Mouse (Mus musculus): ENCODE results near the gene Dtd1.

Gene Dtd1

DNA sequence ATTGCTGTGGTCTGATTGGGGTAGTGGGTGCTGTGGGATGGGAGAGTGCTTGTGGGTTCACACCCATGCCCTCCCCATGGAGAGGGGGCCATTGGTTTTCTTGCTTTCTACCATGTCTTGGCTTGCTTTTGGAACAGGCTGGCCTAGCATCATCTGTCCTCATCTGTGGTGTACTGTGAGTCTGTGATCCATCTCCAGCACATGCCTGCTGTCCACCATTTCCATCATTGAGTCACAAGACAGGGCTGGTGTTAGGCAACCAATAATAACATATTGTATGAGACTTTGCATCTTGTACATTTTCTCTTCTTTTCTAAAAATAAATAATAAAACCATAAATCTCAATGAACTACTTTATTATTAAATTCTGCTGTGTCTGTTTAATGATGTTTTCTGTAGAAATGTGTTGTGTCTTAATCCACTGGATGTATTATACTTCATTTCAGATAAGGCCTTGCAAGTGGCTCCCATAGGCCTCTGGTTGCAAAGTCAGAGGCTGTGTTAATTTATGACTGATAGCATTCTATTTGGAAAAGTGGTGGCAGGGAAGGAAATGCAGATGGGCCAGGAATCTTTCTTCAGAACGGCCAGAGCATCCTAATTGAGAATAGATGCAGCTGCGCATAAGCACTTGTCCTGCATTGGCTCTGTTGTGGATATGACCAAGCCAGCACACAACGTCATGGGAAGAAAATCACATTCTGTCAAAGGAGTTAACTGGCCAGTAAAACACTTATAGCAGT is 168.8 kb downstream of the Dtd1 start:
- DNase-seq (ENCODE audit: low read depth, low spot score): no peak

DNA sequence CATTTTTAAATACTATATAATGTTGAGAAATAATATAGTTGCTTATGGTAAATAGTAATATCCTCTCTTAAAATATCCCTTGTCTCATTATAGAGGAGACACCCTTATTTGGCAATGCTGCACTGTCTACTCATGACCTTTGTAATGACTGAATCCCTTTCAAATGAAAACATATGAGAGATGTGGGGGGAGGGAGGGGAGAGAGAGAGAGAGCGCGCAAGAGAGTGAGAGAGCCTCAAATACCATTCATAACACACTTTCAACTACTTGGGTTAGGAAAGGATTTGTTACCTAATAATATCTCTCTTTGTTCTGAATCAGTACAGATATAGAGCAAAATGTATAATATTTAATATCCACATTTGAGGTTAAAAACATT is 169.4 kb downstream of the Dtd1 start:
- DNase-seq (ENCODE audit: low read depth, low spot score): no peak

DNA sequence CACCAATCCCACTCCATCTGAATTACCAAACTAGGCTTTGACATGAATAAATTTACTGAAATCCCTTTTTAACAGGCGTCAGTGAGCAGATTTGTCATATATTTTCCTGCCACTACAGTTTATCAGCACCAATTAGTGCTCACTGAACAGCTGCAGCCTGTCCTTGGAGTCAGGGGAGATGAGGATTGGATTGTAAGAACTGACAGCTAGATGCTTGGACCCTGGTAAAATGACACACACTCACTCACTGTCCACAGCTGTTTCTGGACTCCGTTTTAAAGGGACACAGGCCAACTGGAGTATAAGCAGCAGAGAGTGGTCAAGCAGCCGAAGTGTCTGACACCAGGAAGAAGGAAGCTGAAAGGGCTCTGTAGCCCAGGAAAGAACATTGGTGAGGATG is 169.9 kb downstream of the Dtd1 start:
- DNase-seq (ENCODE audit: low read depth, low spot score): no peak

DNA sequence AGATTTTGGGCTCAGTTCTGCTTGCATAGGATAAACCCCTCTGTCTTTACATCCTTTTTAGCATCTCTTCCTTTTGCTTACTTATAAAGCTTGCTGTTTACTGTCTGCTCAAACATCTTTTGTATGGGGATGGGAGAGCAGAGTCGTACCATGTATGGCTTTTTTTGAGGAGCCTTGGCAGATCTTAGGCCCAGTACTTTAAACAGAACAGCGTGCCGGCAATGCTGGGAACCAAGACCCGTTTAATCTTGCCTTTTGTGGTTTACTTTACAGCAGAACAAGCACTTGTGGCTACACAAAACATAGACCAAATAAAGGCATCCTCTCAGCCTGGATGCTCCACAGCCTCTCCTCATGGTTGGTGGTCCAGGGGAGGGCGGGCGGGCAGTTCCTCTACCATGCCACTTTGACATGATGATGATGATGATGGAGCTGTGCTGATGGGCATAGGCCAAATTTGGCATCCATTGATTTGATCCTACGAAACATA is 170.8 kb downstream of the Dtd1 start:
- no peak for DNase-seq (ENCODE audit: low read depth, low spot score)

DNA sequence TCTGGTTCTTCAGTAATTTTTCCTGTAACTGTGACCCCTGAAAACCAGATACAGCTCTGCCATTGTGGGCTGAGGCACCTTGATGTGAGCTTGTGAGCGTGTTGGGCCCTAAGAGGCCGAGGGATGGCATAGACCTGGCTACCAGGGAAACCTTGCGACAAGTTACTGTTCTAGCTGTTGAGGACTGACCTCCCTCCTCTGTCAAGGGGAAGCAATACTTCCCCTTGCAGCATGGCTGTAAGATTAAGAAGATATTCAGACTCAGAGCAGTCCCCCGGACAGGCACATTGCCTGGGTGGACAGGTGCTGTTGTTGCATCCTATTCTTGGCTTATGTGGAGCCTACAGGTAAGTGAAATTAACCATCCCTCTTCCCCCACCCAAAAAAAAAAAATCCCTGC is 172.1 kb downstream of the Dtd1 start:
- no peak for DNase-seq (ENCODE audit: low read depth, low spot score)

DNA sequence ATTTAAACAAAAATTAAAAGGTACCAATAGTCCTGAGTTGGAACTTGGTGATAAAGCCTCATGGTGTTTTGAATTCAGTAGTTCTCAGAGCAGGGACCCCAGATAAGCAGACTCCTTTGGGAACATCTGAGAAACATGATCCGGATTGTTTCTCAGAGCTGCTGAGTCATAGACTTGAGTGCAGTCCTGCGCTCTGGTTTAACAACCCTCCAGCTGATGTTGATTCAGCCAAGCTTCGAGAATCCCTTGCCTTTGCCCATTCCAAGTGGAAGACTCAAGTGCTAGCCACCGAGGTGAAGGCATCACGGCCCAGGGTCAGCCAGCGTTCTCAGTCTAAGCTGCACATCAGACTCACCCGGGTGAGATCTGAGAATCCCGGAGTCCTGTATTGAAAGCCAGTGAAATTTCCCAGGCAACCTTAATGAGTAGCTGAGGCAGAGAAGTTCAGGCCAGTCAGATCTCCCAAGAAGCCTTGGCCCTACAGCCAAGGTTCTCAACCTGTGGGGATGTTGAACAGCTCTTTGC is 175.0 kb downstream of the Dtd1 start:
- peak; percentile 21 for DNase-seq (ENCODE audit: low read depth, low spot score)

DNA sequence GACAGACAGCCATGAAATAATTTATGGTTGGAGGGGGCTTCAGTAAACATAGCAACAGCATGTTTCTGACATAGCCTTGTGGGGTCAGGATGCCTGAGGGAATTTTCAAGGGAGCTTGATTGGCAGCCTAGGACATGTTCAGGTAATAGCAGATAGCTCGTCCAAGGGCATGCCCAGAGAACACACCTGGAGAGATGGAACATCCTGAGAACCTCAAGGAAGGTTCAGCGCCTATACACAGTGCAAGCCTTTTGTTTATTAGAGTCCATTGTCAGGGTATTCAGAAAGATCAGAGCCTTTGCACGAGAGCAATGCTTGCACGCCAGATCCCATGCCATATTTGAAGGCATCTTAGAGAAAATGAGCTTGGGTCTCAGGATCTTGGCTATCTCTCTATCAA is 175.9 kb downstream of the Dtd1 start:
- no peak for DNase-seq (ENCODE audit: low read depth, low spot score)

DNA sequence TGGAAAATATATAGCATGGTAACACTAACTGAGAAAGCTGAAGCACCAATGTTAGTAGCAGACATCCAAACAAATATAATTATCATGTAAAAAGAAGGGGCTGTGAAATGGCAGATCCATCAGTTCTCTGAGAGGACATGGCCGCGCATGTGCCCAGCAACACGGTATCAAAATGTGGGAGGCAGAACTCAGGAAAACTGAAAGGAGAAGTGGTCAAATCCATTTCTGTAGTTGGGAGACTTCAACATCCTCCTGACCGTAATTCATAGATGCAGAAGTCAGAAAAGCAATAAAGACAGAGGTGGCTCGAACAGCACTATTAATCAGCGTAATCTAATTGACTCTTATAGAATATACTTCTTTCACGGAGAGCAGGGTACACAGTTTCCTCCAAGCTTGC is 179.6 kb downstream of the Dtd1 start:
- DNase-seq (ENCODE audit: low read depth, low spot score): no peak

DNA sequence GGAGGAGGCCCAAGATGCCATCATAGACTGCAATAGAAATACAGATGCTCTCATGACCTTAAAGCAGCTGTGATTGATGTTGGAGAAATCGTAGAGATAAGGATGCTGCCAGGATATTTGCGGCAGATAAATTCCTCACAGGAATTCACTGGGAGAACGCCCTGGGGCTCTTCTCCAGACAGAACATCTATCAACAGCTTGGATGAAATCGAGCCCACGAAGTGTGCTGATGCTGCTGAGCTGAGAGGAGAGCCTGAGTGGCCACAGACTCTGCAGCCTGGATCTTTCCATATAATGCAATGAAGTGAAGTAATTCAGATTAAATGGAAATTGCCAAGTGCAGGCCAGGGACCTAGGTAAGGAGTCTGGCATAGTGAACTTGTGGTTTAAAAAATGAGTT is 181.0 kb downstream of the Dtd1 start:
- DNase-seq (ENCODE audit: low read depth, low spot score): no peak

DNA sequence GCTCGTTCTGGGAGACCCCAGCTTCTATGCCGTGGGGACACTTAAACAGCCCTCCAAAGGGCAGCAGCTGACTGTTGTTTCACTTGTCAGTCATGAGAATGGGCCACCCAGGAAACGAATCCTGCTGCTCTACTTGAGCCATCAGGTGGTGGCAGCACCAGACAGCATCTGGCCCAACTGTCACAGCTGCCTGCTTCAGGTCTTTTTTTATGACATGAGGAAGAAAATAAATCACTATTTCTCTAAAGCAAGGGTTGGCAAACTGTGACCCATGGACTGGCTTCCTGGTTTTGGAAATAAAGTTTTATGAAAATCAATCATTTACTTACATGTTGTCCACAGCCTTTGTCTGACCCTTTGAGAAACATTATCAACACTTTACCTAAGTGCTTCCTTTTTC is 182.2 kb downstream of the Dtd1 start:
- DNase-seq (ENCODE audit: low read depth, low spot score): no peak

DNA sequence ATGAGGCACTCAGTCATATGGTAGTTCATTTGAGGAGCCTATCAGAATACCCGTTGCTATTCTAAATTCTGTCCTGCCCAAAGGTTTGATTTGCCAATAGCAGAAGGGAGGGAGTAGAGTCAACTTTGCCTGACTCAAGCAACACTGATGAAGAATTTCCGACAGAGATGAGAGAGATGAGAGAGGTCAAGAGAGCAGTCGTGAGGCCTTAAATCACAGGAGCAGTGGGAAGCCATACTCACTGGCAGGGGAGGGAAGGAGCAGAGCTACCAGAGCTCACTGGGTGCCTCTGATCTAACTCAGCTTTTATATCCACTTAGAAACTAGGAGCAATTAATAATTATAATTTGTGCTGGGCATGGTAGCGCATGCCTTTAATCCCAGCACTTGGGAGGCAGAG is 182.8 kb downstream of the Dtd1 start:
- DNase-seq (ENCODE audit: low read depth, low spot score): no peak

DNA sequence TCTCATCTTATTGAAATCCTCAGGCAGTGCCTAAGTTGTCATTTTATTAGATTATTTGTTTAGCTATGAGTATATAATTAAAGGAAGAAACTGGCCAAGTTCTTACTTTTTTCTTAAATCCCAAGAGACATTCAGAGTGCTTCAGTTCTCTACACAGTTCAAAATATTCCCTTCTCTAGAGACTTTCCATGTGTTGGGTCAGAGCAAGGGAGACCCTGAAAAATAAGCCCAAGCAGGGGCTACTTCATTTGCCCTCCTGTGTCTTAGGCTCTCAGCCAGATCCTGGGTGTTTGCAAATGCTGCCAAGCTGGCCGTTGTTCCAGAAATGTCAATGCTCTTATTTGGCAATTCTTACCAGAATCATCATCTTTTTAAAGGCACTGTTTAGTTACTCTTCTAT is 183.5 kb downstream of the Dtd1 start:
- no peak for DNase-seq (ENCODE audit: low read depth, low spot score)

DNA sequence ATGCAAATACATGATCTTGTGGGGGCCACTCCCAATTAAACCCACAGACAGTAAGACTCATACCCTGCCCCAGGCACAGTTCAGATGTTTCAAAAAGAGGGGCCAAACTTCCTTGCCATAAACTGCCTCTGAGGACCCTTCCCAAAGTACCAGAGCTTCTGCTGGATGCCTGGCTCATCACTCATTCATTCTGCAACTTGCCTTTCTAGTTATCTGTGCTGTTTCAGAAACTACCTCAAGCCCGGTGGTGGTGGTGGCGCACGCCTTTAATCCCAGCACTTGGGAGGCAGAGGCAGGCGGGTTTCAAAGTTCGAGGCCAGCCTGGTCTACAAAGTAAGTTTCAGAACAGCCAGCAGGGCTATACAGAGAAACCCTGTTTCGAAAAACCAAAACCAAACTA is 184.1 kb downstream of the Dtd1 start:
- DNase-seq (ENCODE audit: low read depth, low spot score): no peak

DNA sequence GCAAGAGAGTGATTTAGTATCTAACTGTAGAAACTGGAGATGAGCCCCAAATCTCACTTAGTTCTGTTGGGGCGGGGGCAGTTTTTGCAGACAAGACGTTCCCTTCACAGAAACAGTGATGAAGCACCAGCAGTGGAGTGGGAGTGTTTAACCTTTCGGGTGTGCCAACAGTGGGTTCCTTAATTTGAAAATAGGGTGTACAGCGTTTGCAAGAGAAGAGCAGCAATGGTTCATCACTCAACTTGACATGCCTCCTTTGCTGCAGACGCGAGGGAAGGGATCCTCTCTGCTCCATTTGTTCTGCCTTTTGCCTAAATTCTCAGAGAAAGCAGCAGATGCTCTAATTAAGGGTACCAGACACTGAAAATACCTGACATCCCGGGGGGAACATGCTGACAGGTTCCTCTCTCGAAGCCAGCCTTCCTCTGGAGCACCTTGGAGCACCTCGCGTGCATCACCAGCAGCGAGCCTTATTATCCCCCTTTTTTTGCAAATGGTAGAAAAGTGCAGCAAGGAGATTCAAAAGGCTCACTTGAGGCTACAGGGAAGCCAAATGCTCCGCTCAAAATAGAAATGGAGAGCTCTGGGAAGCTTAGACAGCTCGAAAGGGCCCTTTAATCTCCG is 192.1 kb downstream of the Dtd1 start:
- no peak for DNase-seq (ENCODE audit: low read depth, low spot score)

DNA sequence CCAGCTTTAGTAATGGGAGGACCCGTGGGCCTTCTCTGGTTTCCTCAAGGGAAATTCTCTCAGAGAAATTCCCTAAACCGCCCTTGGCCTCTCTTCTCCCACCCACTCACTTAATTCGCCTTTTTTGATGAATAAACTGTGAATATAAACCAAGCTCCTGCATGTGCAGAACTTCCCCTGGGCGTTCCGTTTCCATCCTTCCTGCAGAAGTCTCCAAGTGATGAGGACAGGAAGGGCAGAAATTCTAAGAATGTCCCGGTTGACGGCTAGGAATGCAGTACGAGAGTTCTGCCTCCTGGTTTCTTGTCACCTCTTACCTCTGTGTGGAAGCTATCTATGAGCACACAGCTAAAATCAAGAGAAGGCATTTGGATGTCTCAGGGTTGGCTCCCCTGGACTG is 197.8 kb downstream of the Dtd1 start:
- DNase-seq (ENCODE audit: low read depth, low spot score): no peak

DNA sequence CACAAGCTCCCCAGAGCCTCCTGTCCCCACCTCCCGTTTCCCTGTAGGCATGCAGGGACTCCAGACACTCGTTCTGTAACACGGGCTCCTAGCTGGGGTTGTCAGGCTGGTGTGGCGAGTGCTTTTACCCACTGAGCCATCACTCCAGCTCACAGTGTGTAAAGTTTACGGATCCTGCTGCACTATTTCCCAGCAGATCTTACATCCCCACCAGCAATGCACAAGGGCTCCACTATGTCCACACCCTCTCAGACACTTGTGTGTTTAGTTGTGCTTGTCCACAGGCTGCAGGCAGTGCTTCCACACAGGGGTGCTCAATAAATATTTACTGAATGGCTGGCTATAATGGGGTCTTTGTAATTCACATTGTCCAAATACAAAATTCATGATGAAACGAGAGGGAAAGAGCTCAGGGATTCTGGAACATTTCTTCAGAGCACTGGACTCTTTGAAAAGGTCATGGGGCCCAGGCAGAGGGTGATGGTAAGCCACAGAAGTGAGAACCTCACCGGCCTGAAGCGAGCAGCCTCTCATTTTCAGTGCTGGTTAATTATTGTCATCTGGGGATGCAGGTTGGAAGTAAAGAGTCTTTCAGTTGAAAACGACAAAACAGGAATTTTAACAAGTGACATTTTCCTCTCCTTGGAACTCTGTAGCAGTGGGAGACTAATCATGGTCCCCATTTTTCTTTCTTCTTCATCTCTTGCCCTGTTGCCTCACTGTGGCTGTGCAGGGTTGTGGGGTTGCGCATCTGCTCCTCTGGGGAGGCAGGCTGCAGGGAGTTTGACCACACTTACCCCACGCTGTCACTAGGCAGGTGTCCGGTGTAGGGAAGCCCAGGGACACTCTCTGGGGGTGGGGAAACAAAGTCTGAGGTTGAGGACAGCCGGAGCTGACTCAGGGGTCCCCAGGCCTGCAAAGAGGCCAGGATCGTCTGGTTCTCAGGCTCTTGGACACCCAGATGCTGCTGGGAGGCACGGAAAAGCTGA is 208.4 kb downstream of the Dtd1 start:
- DNase-seq (ENCODE audit: low read depth, low spot score): no peak
